ENCODE assay signal across 12 mouse cellular contexts in genomic region chr5:147918044-147918846, GRCm38 (mm10). TPM values are rescaled to one million over a fixed set of nuclear protein-coding genes. Genes with fewer than 3 reads are reported as not detected.
DNase-seq lines count a peak whose midpoint lies in the region; ATAC-seq and TF ChIP-seq lines count a peak whose summit lies in the region.
"Had no signal": no experiment of that assay in that cellular context is flagged by ENCODE, and none has a peak within 500 bp of the region (broad histone marks: within the 10 kb centered on the region; RNA-seq: fewer than 3 reads in every experiment).

No protein-coding gene starts in this region.

- WGBS in liver, embryonic 14.5 days (ENCODE audit: insufficient replicate concordance) = 10% methylated on average over 17 of the region's 17 CpGs
- WGBS in intestine, embryonic 15.5 days = 65% methylated on average over 17 of the region's 17 CpGs

- no peak for TF ChIP-seq CTCF in liver, embryonic 14.5 days (IDR thresholded peaks at IDR 0.05; ENCODE audit: low read depth)

- H3K4me3 ChIP-seq in liver, embryonic 14.5 days (ENCODE audit: insufficient read depth in 1 of 2, low read depth in 2 of 2, low read length in 2 of 2) = no peak overlapping the region
- no peak overlapping the region for H3K4me3 ChIP-seq in intestine, embryonic 15.5 days (replicated peaks)
- H3K4me3 ChIP-seq: forebrain, embryonic 13.5 days had no signal

- no peak overlapping the region for H3K27ac ChIP-seq in liver, embryonic 14.5 days
- H3K27ac ChIP-seq in intestine, embryonic 15.5 days = no peak overlapping the region
- H3K27ac ChIP-seq: forebrain, embryonic 13.5 days had no signal

- TF ChIP-seq EP300 in liver, embryonic 14.5 days (IDR thresholded peaks at IDR 0.05; ENCODE audit: low read depth) = peak; percentile 19; the same call in 1 of the 2 replicates

- no peaks in the 10 kb centered on the region for H3K9me3 ChIP-seq in liver, embryonic 14.5 days (ENCODE audit: control insufficient read depth, low read length)
- no peaks in the 10 kb centered on the region for H3K9me3 ChIP-seq in intestine, embryonic 15.5 days
- H3K9me3 ChIP-seq: forebrain, embryonic 13.5 days had no signal

- H3K4me2 ChIP-seq in liver, embryonic 14.5 days (ENCODE audit: low read depth) = peak overlapping the region; percentile 44
- no peak overlapping the region for H3K4me2 ChIP-seq in intestine, embryonic 15.5 days (replicated peaks)
- H3K4me2 ChIP-seq: forebrain, embryonic 13.5 days had no signal

- no peak overlapping the region for H3K9ac ChIP-seq in liver, embryonic 14.5 days (replicated peaks)
- no peak overlapping the region for H3K9ac ChIP-seq in intestine, embryonic 15.5 days
- H3K9ac ChIP-seq: forebrain, embryonic 13.5 days had no signal

- DNase-seq in 3T3-L1 (ENCODE audit: low read depth, low spot score) = peak; percentile 53
- peak; percentile 59 for DNase-seq in adrenal gland, postnatal 14 days
- DNase-seq in liver, embryonic 14.5 days (ENCODE audit: low read depth in 3 of 3, low spot score in 3 of 3) = no peak
- DNase-seq in spleen, postnatal 10 days (ENCODE audit: low spot score in 2 of 2) = no peak
- DNase-seq in ovary, adult 18-20 months (ENCODE audit: low spot score) = no peak
- DNase-seq: cerebellum, adult 11-12 months had no signal

- no peaks in the 10 kb centered on the region for H3K36me3 ChIP-seq in liver, embryonic 14.5 days (replicated peaks; ENCODE audit: control insufficient read depth, insufficient read depth, low read depth)
- H3K36me3 ChIP-seq in intestine, embryonic 15.5 days = no peaks in the 10 kb centered on the region

- ATAC-seq in hematopoietic stem cell, adult 5-6 weeks (replicated peaks in 1 of 2; ENCODE audit: insufficient read depth in 1 of 2, low FRiP score in 2 of 2, low TSS enrichment in 1 of 2, low read depth in 1 of 2, poor library complexity in 2 of 2, severe bottlenecking in 2 of 2) = peak; percentile 79 to 86
- peak; percentile 67 for ATAC-seq in liver, embryonic 14.5 days (ENCODE audit: insufficient read depth)
- no peak for ATAC-seq in intestine, embryonic 15.5 days
- ATAC-seq in cerebellum, adult (ENCODE audit: insufficient number of reproducible peaks, low FRiP score, low TSS enrichment) = no peak
- ATAC-seq: forebrain, embryonic 13.5 days; inflammation-experienced regulatory T-cells, adult 6 months; Patski had no signal

- H3K4me1 ChIP-seq in liver, embryonic 14.5 days (replicated peaks; ENCODE audit: control insufficient read depth in 2 of 2, insufficient read depth in 2 of 2, low read length in 1 of 2) = 0 out of 4 replicates have a peak, but pooled peaks cover 0 to 11% of the 10 kb centered on the region in 2 experiments
- H3K4me1 ChIP-seq in intestine, embryonic 15.5 days (replicated peaks) = 0 out of 2 replicates have a peak, but pooled peaks cover 5% of the 10 kb centered on the region
- H3K4me1 ChIP-seq: forebrain, embryonic 13.5 days had no signal

- H3K27me3 ChIP-seq in liver, embryonic 14.5 days (ENCODE audit: control insufficient read depth, insufficient read depth, low read length) = no peaks in the 10 kb centered on the region
- H3K27me3 ChIP-seq in intestine, embryonic 15.5 days (replicated peaks) = no peaks in the 10 kb centered on the region
- H3K27me3 ChIP-seq: forebrain, embryonic 13.5 days; Patski had no signal

RNA-seq across cellular contexts. Expression of gene Slc46a3, which starts 23.6 kb away (rescaled TPM):
- 10.0 and 11.2 TPM in 2 replicates for total RNA-seq in adrenal gland, postnatal 14 days (2021)
- 3.1 and 5.2 TPM in 2 replicates for total RNA-seq in hematopoietic stem cell, adult 5-6 weeks (2017)
- polyA plus RNA-seq in liver, embryonic 14.5 days (2012; rRNA removed) = 17.6 and 20.6 TPM in 2 replicates
- polyA plus RNA-seq in liver, embryonic 14.5 days (2014; fragmentation: Nextera tagmentation; extraction: Ambion mirVana) = 16.1 and 16.7 TPM in 2 replicates
- 7.6 and 11.7 TPM in 2 replicates for polyA plus RNA-seq in intestine, embryonic 15.5 days (2015; fragmentation: Nextera tagmentation; extraction: Ambion mirVana)

RNA-seq across cellular contexts. Expression of gene Mtus2, which starts 38.9 kb away (rescaled TPM):
- 2.4 and 3.5 TPM in 2 replicates for total RNA-seq in adrenal gland, postnatal 14 days (2021)
- total RNA-seq in hematopoietic stem cell, adult 5-6 weeks (2017) = 6.1 and 8.9 TPM in 2 replicates
- polyA plus RNA-seq in liver, embryonic 14.5 days (2012; rRNA removed) = 0.15 and 0.48 TPM in 2 replicates
- 0.80 and 1.2 TPM in 2 replicates for polyA plus RNA-seq in liver, embryonic 14.5 days (2014; fragmentation: Nextera tagmentation; extraction: Ambion mirVana)
- 21.9 and 26.0 TPM in 2 replicates for polyA plus RNA-seq in intestine, embryonic 15.5 days (2015; fragmentation: Nextera tagmentation; extraction: Ambion mirVana)

RNA-seq across cellular contexts. Expression of gene Pomp, which starts 58.0 kb away (rescaled TPM):
- total RNA-seq in adrenal gland, postnatal 14 days (2021) = 161 and 178 TPM in 2 replicates
- total RNA-seq in hematopoietic stem cell, adult 5-6 weeks (2017) = 109 and 117 TPM in 2 replicates
- 62.5 and 109 TPM in 2 replicates for polyA plus RNA-seq in liver, embryonic 14.5 days (2012; rRNA removed)
- polyA plus RNA-seq in liver, embryonic 14.5 days (2014; fragmentation: Nextera tagmentation; extraction: Ambion mirVana) = 255 and 261 TPM in 2 replicates
- 424 and 470 TPM in 2 replicates for polyA plus RNA-seq in intestine, embryonic 15.5 days (2015; fragmentation: Nextera tagmentation; extraction: Ambion mirVana)

Comparison
In these comparisons a context has a peak if more than half of its experiments do, and no peak if none do; other contexts are left out.
1. DNase-seq: peak in 3T3-L1 (single experiment) and adrenal gland, postnatal 14 days (single experiment); none in liver, embryonic 14.5 days (0 of 3), spleen, postnatal 10 days (0 of 2) and ovary, adult 18-20 months (single experiment).
2. ATAC-seq: peak in hematopoietic stem cell, adult 5-6 weeks (2 of 2) and liver, embryonic 14.5 days (single experiment); none in intestine, embryonic 15.5 days (single experiment) and cerebellum, adult (single experiment).